Comparison of ENCODE assay signal across 9 mouse cellular contexts in the genomic region with DNA sequence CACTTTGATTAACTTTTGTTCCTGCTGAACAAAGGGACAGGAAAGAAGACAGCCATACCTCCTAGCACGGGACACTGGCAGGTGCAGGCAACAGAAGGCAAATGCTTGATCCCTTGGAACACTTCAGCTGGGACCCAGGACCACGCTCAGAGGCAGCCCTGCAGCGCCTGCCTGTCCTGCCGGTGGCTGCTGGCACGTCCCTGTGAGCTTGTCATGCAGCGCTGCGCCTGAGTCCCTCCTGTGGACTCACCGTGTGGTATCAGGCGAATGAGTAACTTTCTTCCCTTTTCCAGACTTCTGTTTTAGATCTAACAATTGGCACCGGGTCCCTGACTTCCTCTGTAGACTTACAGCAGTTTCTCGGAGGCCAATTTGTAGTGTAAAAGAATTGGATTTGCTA. TPM values are rescaled to one million over a fixed set of nuclear protein-coding genes. Genes with fewer than 3 reads are reported as not detected.
DNase-seq lines count a peak whose midpoint lies in the region; ATAC-seq lines count a peak whose summit lies in the region.
"Had no signal": no experiment of that assay in that cellular context is flagged by ENCODE, and none has a peak within 500 bp of the region (broad histone marks: within the 10 kb centered on the region; RNA-seq: fewer than 3 reads in every experiment).

A gene (minus strand): TSS at position 293 of the 400 bp plus-strand sequence.

- H3K27me3 ChIP-seq in heart, embryonic 13.5 days (replicated peaks), result no peaks in the 10 kb centered on the region
- H3K27me3 ChIP-seq in forebrain, embryonic 16.5 days (replicated peaks; ENCODE audit: control insufficient read depth, insufficient read depth, low read length), result no peaks in the 10 kb centered on the region
- H3K27me3 ChIP-seq in neural tube, embryonic 12.5 days (replicated peaks), result no peaks in the 10 kb centered on the region

- 0 out of 2 replicates have a peak within 1 kb of the TSS, but pooled peaks have one; percentile 16 for H3K4me2 ChIP-seq in heart, embryonic 13.5 days
- H3K4me2 ChIP-seq in forebrain, embryonic 16.5 days (ENCODE audit: low read length), result peak within 1 kb of the TSS; percentile 41
- H3K4me2 ChIP-seq in neural tube, embryonic 12.5 days (replicated peaks), result peak within 1 kb of the TSS; percentile 37

- WGBS in heart, embryonic 13.5 days, result 27% methylated on average over 11 of the region's 11 CpGs
- 8% methylated on average over 11 of the region's 11 CpGs for WGBS in forebrain, embryonic 16.5 days
- 22% methylated on average over 11 of the region's 11 CpGs for WGBS in neural tube, embryonic 12.5 days

- no peak within 1 kb of the TSS for H3K4me3 ChIP-seq in heart, embryonic 13.5 days
- peak within 1 kb of the TSS; percentile 33 for H3K4me3 ChIP-seq in forebrain, embryonic 16.5 days (replicated peaks; ENCODE audit: low read length)
- H3K4me3 ChIP-seq in neural tube, embryonic 12.5 days, result no peak within 1 kb of the TSS

- H3K9ac ChIP-seq in heart, embryonic 13.5 days, result peak within 1 kb of the TSS; percentile 11; the same call in 1 of the 2 replicates
- no peak within 1 kb of the TSS for H3K9ac ChIP-seq in forebrain, embryonic 16.5 days (replicated peaks; ENCODE audit: low read depth, low read length)
- H3K9ac ChIP-seq in neural tube, embryonic 12.5 days, result no peak within 1 kb of the TSS

- H3K4me1 ChIP-seq in heart, embryonic 13.5 days, result peaks cover 9% of the 10 kb centered on the region
- peaks cover 9% of the 10 kb centered on the region for H3K4me1 ChIP-seq in forebrain, embryonic 16.5 days (replicated peaks; ENCODE audit: control insufficient read depth, insufficient read depth, low read length)
- peaks cover 14% of the 10 kb centered on the region for H3K4me1 ChIP-seq in neural tube, embryonic 12.5 days

- intact Hi-C loops in heart, postnatal 25 days (cut with DNase I), result no loop called here

- H3K9me3 ChIP-seq in heart, embryonic 13.5 days, result no peaks in the 10 kb centered on the region
- no peaks in the 10 kb centered on the region for H3K9me3 ChIP-seq in forebrain, embryonic 16.5 days (ENCODE audit: control insufficient read depth, low read length)
- no peaks in the 10 kb centered on the region for H3K9me3 ChIP-seq in neural tube, embryonic 12.5 days

- ATAC-seq in heart, embryonic 13.5 days (ENCODE audit: extremely low read depth, insufficient number of reproducible peaks, low FRiP score, low TSS enrichment), result no peak
- ATAC-seq in forebrain, embryonic 16.5 days, result peak; percentile 82
- peak; percentile 71 for ATAC-seq in neural tube, embryonic 12.5 days (ENCODE audit: low FRiP score, low read depth)

- no peaks in the 10 kb centered on the region for H3K36me3 ChIP-seq in heart, embryonic 13.5 days
- H3K36me3 ChIP-seq in forebrain, embryonic 16.5 days (ENCODE audit: control insufficient read depth, insufficient read depth), result no peaks in the 10 kb centered on the region
- no peaks in the 10 kb centered on the region for H3K36me3 ChIP-seq in neural tube, embryonic 12.5 days

- H3K27ac ChIP-seq in heart, embryonic 13.5 days (replicated peaks), result no peak within 1 kb of the TSS
- peak within 1 kb of the TSS; percentile 41; the same call in 1 of the 2 replicates for H3K27ac ChIP-seq in forebrain, embryonic 16.5 days (ENCODE audit: low read length)
- 0 out of 2 replicates have a peak within 1 kb of the TSS, but pooled peaks have one; percentile 27 for H3K27ac ChIP-seq in neural tube, embryonic 12.5 days
- H3K27ac ChIP-seq: macrophage had no signal

- no peak for DNase-seq in heart, postnatal 25 days (ENCODE audit: low spot score)
- DNase-seq in kidney, postnatal 25 days, result peak; percentile 72 to 82
- no peak for DNase-seq in layer of hippocampus, postnatal 36 days
- DNase-seq in adipocyte (ENCODE audit: low spot score), result no peak
- no peak for DNase-seq in thymus, postnatal 36 days

RNA-seq across cellular contexts. Expression of the gene that starts here (rescaled TPM):
- 0.47 and 1.0 TPM in 2 replicates for polyA plus RNA-seq in heart, embryonic 13.5 days (2015; fragmentation: Nextera tagmentation; extraction: Ambion mirVana)
- total RNA-seq in heart, postnatal 25 days (2021), result not detected
- polyA plus RNA-seq in forebrain, embryonic 16.5 days (2015; fragmentation: Nextera tagmentation; extraction: Ambion mirVana), result 9.2 and 12.3 TPM in 2 replicates
- 5.8 and 6.4 TPM in 2 replicates for polyA plus RNA-seq in neural tube, embryonic 12.5 days (2016; fragmentation: Nextera tagmentation; extraction: Ambion mirVana)
- under 1 TPM; 0.35 to 0.48 TPM for total RNA-seq in layer of hippocampus, postnatal 36 days (2021)
- polyA plus RNA-seq: macrophage had no signal

Comparison
In these comparisons a context has a peak if more than half of its experiments do, and no peak if none do; other contexts are left out.
1. DNase-seq: peak in kidney, postnatal 25 days (2 of 2); none in heart, postnatal 25 days (single experiment), layer of hippocampus, postnatal 36 days (0 of 2), adipocyte (single experiment) and thymus, postnatal 36 days (0 of 2).
2. Peak in every context shown above with its lines, with median percentiles within 50 percentile points of each other: H3K4me2 ChIP-seq.